Comparison of ENCODE assay signal across 10 mouse cellular contexts in the genomic region with DNA sequence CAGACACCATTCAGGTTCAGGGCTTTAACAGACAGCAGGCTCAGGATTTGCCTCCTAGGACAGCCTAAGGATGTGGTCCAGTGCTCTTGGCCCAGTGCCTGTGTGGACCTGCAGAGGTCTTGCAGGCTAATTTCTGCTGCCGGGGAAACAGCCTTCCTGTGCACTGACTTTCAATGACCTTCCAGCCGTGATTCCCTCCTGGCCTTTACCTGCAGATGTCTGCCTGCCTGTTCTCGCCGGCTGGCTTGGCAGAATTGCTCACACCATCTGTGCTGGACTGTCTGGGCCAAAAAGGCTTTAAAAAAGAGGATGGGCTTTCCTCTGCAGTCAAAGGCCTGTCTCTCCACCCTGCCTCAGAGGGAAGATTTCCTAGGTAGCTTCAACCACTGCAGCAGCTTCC.
DNase-seq lines count a peak whose midpoint lies in the region; ATAC-seq and TF ChIP-seq lines count a peak whose summit lies in the region.
"Had no signal": no experiment of that assay in that cellular context is flagged by ENCODE, and none has a peak within 500 bp of the region (broad histone marks: within the 10 kb centered on the region; RNA-seq: fewer than 3 reads in every experiment).

No protein-coding gene starts in this region.

- H3K36me3 ChIP-seq in forebrain, embryonic 15.5 days = no peaks in the 10 kb centered on the region
- no peaks in the 10 kb centered on the region for H3K36me3 ChIP-seq in forebrain, embryonic 11.5 days (ENCODE audit: control insufficient read depth, insufficient read depth, low read length)
- no peaks in the 10 kb centered on the region for H3K36me3 ChIP-seq in stomach, embryonic 14.5 days (ENCODE audit: control insufficient read depth, insufficient read depth, low read length)
- H3K36me3 ChIP-seq in stomach, postnatal 0 days (ENCODE audit: control insufficient read depth, insufficient read depth, low read length) = no peaks in the 10 kb centered on the region
- H3K36me3 ChIP-seq in kidney, embryonic 16.5 days (ENCODE audit: insufficient read depth, low read length) = no peaks in the 10 kb centered on the region
- H3K36me3 ChIP-seq: embryonic facial prominence, embryonic 13.5 days; neural tube, embryonic 13.5 days had no signal

- H3K9me3 ChIP-seq in forebrain, embryonic 15.5 days = no peaks in the 10 kb centered on the region
- H3K9me3 ChIP-seq in forebrain, embryonic 11.5 days (ENCODE audit: control insufficient read depth, low read length) = no peaks in the 10 kb centered on the region
- H3K9me3 ChIP-seq in stomach, embryonic 14.5 days (ENCODE audit: control insufficient read depth, low read depth, low read length) = no peaks in the 10 kb centered on the region
- no peaks in the 10 kb centered on the region for H3K9me3 ChIP-seq in stomach, postnatal 0 days (ENCODE audit: control insufficient read depth, low read length)
- H3K9me3 ChIP-seq in kidney, embryonic 16.5 days (ENCODE audit: low read length) = no peaks in the 10 kb centered on the region
- H3K9me3 ChIP-seq: embryonic facial prominence, embryonic 13.5 days; neural tube, embryonic 13.5 days had no signal

- no peak for TF ChIP-seq CTCF in stomach, postnatal 0 days (IDR thresholded peaks at IDR 0.05; ENCODE audit: low read depth)
- TF ChIP-seq CTCF in gastrocnemius, adult 2 months (IDR thresholded peaks at IDR 0.05) = no peak

- no peak overlapping the region for H3K4me2 ChIP-seq in forebrain, embryonic 15.5 days (replicated peaks)
- no peak overlapping the region for H3K4me2 ChIP-seq in forebrain, embryonic 11.5 days (ENCODE audit: low read depth, low read length, severe bottlenecking)
- no peak overlapping the region for H3K4me2 ChIP-seq in stomach, embryonic 14.5 days (replicated peaks; ENCODE audit: low read depth, low read length)
- H3K4me2 ChIP-seq in stomach, postnatal 0 days (replicated peaks; ENCODE audit: low read depth) = no peak overlapping the region
- no peak overlapping the region for H3K4me2 ChIP-seq in kidney, embryonic 16.5 days (replicated peaks; ENCODE audit: low read depth, low read length)
- H3K4me2 ChIP-seq: embryonic facial prominence, embryonic 13.5 days; neural tube, embryonic 13.5 days had no signal

- DNase-seq in forebrain, embryonic 11.5 days (ENCODE audit: low spot score) = no peak
- no peak for DNase-seq in stomach, postnatal 0 days (ENCODE audit: low spot score)
- DNase-seq in ovary, postnatal 14 days (ENCODE audit: low spot score) = no peak
- no peak for DNase-seq in MN1 (ENCODE audit: low spot score)
- no peak for DNase-seq in gastrocnemius, adult 2 months

- no peak for TF ChIP-seq EP300 in stomach, postnatal 0 days (optimal IDR thresholded peaks at IDR 0.05)

- H3K27me3 ChIP-seq in forebrain, embryonic 15.5 days = no peaks in the 10 kb centered on the region
- no peaks in the 10 kb centered on the region for H3K27me3 ChIP-seq in forebrain, embryonic 11.5 days (ENCODE audit: control insufficient read depth, insufficient read depth, low read length)
- no peaks in the 10 kb centered on the region for H3K27me3 ChIP-seq in stomach, embryonic 14.5 days (ENCODE audit: control insufficient read depth, insufficient read depth, low read length)
- H3K27me3 ChIP-seq in stomach, postnatal 0 days (ENCODE audit: control insufficient read depth, insufficient read depth, low read length) = no peaks in the 10 kb centered on the region
- H3K27me3 ChIP-seq in kidney, embryonic 16.5 days (ENCODE audit: insufficient read depth, low read length) = no peaks in the 10 kb centered on the region
- H3K27me3 ChIP-seq: embryonic facial prominence, embryonic 13.5 days; neural tube, embryonic 13.5 days had no signal

- no peak overlapping the region for H3K9ac ChIP-seq in forebrain, embryonic 15.5 days (replicated peaks)
- H3K9ac ChIP-seq in forebrain, embryonic 11.5 days (ENCODE audit: low read length) = no peak overlapping the region
- no peak overlapping the region for H3K9ac ChIP-seq in stomach, embryonic 14.5 days (replicated peaks; ENCODE audit: low read depth, low read length)
- no peak overlapping the region for H3K9ac ChIP-seq in stomach, postnatal 0 days (ENCODE audit: low read length)
- no peak overlapping the region for H3K9ac ChIP-seq in kidney, embryonic 16.5 days (replicated peaks; ENCODE audit: low read length)
- H3K9ac ChIP-seq: embryonic facial prominence, embryonic 13.5 days; neural tube, embryonic 13.5 days had no signal

- 0 out of 2 replicates have a peak, but pooled peaks have one; percentile 35 for ATAC-seq in forebrain, embryonic 15.5 days (replicated peaks)
- no peak for ATAC-seq in forebrain, embryonic 11.5 days (replicated peaks; ENCODE audit: low FRiP score)
- peak; percentile 46; the same call in 1 of the 2 replicates for ATAC-seq in stomach, embryonic 14.5 days (ENCODE audit: insufficient number of reproducible peaks, insufficient read depth, low FRiP score, low read depth)
- ATAC-seq in stomach, postnatal 0 days (ENCODE audit: low FRiP score, low TSS enrichment) = no peak
- 0 out of 2 replicates have a peak, but pooled peaks have one; percentile 59 for ATAC-seq in kidney, embryonic 16.5 days (ENCODE audit: low FRiP score, low TSS enrichment)

- intact Hi-C loops in gastrocnemius, adult 2 months (cut with DNase I) = no loop called here

- H3K27ac ChIP-seq in forebrain, embryonic 15.5 days (replicated peaks) = no peak overlapping the region
- no peak overlapping the region for H3K27ac ChIP-seq in forebrain, embryonic 11.5 days (ENCODE audit: low read depth, low read length)
- peak overlapping the region; percentile 28; the same call in 1 of the 2 replicates for H3K27ac ChIP-seq in stomach, embryonic 14.5 days (ENCODE audit: low read length)
- H3K27ac ChIP-seq in stomach, postnatal 0 days (replicated peaks) = no peak overlapping the region
- H3K27ac ChIP-seq in kidney, embryonic 16.5 days (ENCODE audit: low read length) = no peak overlapping the region
- H3K27ac ChIP-seq in gastrocnemius, adult 2 months = no peak overlapping the region
- H3K27ac ChIP-seq: embryonic facial prominence, embryonic 13.5 days; neural tube, embryonic 13.5 days had no signal

- peaks cover 13% of the 10 kb centered on the region for H3K4me1 ChIP-seq in forebrain, embryonic 15.5 days
- no peaks in the 10 kb centered on the region for H3K4me1 ChIP-seq in forebrain, embryonic 11.5 days (replicated peaks; ENCODE audit: control insufficient read depth, insufficient read depth, low read length)
- peaks cover 5% of the 10 kb centered on the region for H3K4me1 ChIP-seq in stomach, embryonic 14.5 days (ENCODE audit: control insufficient read depth, insufficient read depth, low read length)
- H3K4me1 ChIP-seq in stomach, postnatal 0 days (replicated peaks; ENCODE audit: control insufficient read depth, insufficient read depth) = no peaks in the 10 kb centered on the region
- no peaks in the 10 kb centered on the region for H3K4me1 ChIP-seq in kidney, embryonic 16.5 days (ENCODE audit: insufficient read depth, low read length)

- WGBS in forebrain, embryonic 15.5 days = 28% methylated on average over 4 of the region's 4 CpGs
- 60% methylated on average over 4 of the region's 4 CpGs for WGBS in forebrain, embryonic 11.5 days
- WGBS in stomach, embryonic 14.5 days = 28% methylated on average over 4 of the region's 4 CpGs
- 32% methylated on average over 4 of the region's 4 CpGs for WGBS in stomach, postnatal 0 days
- 22% methylated on average over 4 of the region's 4 CpGs for WGBS in kidney, embryonic 16.5 days

- no peak overlapping the region for H3K4me3 ChIP-seq in forebrain, embryonic 15.5 days
- no peak overlapping the region for H3K4me3 ChIP-seq in forebrain, embryonic 11.5 days (ENCODE audit: low read depth, low read length)
- no peak overlapping the region for H3K4me3 ChIP-seq in stomach, embryonic 14.5 days (ENCODE audit: low read depth, low read length)
- no peak overlapping the region for H3K4me3 ChIP-seq in stomach, postnatal 0 days (ENCODE audit: low read depth, low read length)
- H3K4me3 ChIP-seq in kidney, embryonic 16.5 days (ENCODE audit: low read length) = no peak overlapping the region
- no peak overlapping the region for H3K4me3 ChIP-seq in gastrocnemius, adult 2 months
- H3K4me3 ChIP-seq: embryonic facial prominence, embryonic 13.5 days; neural tube, embryonic 13.5 days had no signal

Comparison
In these comparisons a context has a peak if more than half of its experiments do, and no peak if none do; other contexts are left out.
1. ATAC-seq: peak in forebrain, embryonic 15.5 days (single experiment), stomach, embryonic 14.5 days (single experiment) and kidney, embryonic 16.5 days (single experiment); none in forebrain, embryonic 11.5 days (single experiment) and stomach, postnatal 0 days (single experiment).